Mouse (Mus musculus) brain, embryonic 14.5 days (tissue): ENCODE data around the gene Fam216a. TPM values are rescaled to one million over a fixed set of nuclear protein-coding genes. Genes with fewer than 3 reads are reported as not detected.

ENCODE experiments used
- DNase-seq: peaks from one replicate; pipeline ENCODE4 v3.0.0-alpha.2; 2011; ENCODE audit warnings: low read depth
- CTCF ChIP-seq: fragments of 200-500 bp; IDR thresholded peaks from 2 replicates; pipeline ENCODE4 v1.5.1; 2012; ENCODE audit warnings: inconsistent platforms, mild to moderate bottlenecking, moderate library complexity, borderline replicate concordance; ENCODE audit not compliant: insufficient read depth, insufficient read length; ENCODE audit errors: extremely low read depth
- POLR2A ChIP-seq: fragments of 200-500 bp; IDR thresholded peaks from 2 replicates; pipeline ENCODE4 v1.6.1; 2012; ENCODE audit warnings: mild to moderate bottlenecking, inconsistent platforms, borderline replicate concordance; ENCODE audit not compliant: poor library complexity, insufficient read depth, insufficient read length, severe bottlenecking; ENCODE audit errors: extremely low read depth
- polyA plus RNA-seq: library from polyadenylated mRNA; depleted of rRNA; stranded (reverse); fragments of >200 nt; gene quantifications from 2 replicates; pipeline ENCODE4 v1.2.3, GENCODE M21; 2012

Fam216a gene
- polyA plus RNA-seq, 1 experiment = 127 TPM

DNA sequence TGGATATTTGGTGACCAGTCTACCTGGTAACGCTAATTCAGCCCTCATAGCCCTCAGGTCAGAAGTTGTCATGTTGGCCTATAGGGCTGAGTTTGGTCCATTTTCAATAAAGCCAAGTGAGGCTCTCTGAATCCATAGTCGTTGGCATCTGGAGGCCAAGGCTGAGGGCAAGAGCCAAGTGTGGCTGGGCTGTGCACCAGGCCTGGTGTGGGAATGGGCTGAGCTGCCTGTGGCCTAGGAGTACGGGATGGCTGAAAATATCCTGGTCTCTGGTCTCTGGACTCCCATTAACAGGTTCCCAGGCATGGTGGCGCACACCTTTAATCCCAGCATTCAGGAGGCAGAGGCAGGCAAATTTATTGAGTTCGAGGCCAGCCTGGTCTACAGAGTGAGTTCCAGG lies 17.8 kb upstream of the Fam216a start:
- TF ChIP-seq CTCF = no peak
- no peak for TF ChIP-seq POLR2A
- DNase-seq = no peak

DNA sequence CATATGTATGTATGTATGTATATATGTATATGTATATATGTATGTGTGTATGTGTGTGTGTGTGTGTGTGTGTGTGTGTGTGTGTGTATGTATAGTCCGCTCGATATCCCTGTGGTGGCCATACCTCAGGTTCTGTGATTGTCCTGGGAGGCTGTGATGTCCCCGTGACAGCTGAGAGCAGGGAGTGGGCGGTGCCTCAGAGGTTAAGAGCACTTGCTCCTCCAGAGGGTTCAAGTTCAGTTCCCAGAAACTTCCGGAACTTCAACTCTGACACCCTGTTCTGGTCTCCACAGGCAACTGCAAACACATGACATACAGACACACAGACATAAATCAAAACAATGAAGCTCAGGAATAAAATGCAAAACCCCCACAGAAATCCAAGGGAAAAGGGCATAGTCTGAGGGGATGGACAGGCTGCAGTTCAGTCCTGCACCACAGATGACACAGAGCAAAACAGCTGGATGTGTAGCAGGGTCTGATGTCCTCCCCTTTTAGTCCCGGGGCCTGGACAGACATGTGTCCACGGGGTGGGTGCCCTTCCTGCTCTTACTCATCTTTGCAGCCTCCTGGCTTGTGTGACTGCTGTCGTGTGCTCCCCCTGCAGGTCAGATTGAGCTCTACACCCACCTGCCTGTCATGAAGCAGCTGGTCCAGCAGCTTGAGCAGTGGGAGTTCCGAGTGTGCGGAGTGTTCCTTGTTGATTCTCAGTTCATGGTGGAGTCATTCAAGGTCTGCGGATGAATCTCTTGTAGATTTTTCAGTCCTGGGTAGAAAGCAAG lies 7.4 kb upstream of the Fam216a start:
- TF ChIP-seq CTCF = peak; percentile 92
- no peak for TF ChIP-seq POLR2A
- DNase-seq = peak; percentile 86

DNA sequence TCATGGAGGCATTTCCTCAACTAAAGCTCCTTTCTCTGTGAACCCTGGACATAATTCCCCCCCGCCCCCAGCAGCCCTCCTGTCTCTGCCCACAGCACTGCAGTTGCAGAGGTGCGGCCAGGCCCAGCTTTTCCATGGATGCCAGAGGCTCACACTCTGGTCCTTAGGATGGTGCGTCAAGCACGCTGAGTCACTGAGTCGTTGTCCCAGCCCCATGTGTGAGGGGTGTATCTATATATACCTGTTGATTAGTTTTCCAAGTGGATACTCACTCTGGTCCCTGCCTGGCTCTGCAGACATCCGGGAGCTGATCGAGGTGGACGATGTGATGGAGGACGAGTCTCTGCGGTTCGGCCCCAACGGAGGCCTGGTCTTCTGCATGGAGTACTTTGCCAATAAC lies 6.0 kb upstream of the Fam216a start:
- TF ChIP-seq CTCF (no peak), POLR2A (no peak)

DNA sequence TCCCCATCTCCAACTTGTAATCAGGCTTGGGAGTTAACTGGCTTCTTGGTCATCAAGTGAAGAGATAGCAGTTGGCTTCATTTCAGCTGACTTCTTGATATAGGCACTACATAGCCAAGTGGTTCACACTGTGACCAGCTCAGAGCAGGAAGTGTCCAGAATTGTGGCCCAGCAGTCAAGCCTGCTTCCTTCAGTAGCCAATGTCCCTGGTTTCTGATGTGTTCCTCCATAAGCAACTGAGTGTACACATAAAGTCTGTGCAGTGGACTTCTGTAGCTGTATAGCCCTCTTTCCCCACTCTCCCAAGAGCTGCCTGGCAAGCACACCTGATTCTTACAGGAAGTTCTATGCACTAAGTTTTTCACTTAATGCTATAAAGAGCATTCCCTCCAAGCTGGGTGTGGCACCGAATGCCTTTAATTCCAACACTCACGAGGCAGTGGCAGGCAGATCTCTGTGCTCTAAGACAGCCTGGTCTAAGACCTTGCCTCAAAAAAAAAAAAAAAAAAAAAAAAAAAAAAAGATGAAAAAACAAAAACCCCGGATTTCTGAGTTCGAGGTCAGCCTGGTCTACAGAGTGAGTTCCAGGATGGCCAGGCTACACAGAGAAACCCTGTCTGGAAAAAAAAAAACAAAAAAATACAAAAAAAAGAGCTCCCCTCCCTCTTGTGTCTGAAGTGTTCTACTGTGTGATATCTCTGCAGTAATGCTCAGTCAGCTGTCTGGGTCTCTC lies 5.1 kb upstream of the Fam216a start:
- DNase-seq = no peak
- TF ChIP-seq POLR2A (no peak), CTCF (no peak)

More for the DNA sequence above, 6.0 kb upstream of the Fam216a start:
- no peak for DNase-seq

DNA sequence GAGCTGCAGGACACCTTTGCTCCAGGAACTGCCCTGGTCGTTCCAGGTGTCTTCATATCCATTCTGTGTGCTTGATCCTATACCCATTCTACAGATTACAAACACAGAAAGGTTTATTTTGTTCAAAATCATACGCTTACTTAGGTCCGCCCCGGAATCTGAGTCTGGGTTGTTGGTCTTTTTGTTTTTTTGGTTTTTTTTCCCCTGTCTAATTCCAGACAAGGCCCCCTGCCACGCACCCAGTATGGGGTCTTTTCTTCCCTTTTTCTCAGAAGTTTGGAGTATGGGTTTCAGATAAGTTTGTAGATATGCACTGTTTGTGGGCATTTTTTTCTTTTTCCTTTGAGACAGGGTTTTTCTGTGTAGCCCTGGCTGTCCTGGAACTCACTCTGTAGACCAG lies 714 bp upstream of the Fam216a start:
- DNase-seq = no peak
- TF ChIP-seq CTCF (no peak), POLR2A (no peak)

DNA sequence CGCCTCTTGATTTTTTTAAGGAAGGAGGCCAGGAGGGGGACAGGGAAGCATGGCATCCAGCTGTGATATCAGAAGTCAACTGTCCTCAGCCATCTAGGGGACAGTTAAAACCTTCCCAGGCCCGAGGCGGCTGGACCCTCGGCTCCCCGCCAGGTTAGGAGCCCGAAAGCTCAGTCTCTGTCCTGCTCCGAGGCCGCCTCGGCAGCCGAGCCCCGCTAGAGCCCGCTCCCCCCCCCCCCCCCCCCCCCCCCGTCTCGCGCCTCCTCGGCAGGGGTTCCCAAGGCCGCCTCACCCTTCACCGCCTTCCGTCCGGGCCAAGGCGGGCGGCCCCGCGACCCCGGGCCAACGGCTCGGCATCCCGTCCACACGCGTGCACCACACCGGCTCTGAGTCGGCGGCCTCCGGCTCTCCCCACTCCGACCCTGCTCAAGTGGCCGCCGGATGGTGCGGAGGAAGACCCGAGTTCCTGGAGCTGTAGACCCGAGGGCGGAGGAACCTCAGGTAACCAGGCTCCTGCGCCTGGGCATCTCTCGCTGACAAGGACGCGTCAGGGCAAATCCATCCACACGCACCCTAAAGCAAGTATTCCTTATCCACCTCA lies 473 bp downstream of the Fam216a start, which contains the start of gene Gpn3:
Gene Gpn3 (plus strand): TSS at position 286 of the 601 bp plus-strand sequence.
- TF ChIP-seq POLR2A = peak; percentile 38; the same call in 1 of the 2 replicates
- TF ChIP-seq CTCF = no peak
- DNase-seq = no peak

DNA sequence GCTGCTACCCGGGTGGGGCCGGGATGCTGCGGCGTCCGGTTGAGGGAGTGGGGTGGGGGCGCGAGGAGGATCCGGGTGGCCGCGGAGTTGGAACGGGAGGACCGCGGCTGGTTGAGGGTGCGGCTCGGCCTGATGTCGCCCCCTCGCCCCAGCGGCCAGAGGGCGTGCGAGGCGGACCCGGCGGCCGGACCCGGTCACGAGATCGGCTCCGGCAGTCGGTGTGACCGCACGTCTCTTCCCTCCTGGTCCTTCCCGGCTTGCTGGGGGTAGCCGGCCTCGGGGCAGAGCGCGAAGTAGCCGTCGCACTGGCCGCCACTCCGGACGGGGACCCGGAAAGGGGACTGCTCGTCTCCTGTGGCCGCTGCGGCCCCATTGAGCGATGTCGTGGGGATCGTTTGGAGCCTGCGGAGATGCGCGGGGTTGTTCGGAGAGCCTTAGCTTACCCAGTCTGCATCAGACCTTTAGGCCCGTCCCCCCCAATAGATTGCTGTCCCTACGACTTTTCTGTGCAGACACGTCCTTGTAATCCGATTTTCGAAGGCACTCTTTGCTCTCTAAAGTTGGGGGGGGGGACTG lies 17.6 kb downstream of the Fam216a start:
- TF ChIP-seq POLR2A (no peak), CTCF (no peak)
- DNase-seq = peak; percentile 21

DNA sequence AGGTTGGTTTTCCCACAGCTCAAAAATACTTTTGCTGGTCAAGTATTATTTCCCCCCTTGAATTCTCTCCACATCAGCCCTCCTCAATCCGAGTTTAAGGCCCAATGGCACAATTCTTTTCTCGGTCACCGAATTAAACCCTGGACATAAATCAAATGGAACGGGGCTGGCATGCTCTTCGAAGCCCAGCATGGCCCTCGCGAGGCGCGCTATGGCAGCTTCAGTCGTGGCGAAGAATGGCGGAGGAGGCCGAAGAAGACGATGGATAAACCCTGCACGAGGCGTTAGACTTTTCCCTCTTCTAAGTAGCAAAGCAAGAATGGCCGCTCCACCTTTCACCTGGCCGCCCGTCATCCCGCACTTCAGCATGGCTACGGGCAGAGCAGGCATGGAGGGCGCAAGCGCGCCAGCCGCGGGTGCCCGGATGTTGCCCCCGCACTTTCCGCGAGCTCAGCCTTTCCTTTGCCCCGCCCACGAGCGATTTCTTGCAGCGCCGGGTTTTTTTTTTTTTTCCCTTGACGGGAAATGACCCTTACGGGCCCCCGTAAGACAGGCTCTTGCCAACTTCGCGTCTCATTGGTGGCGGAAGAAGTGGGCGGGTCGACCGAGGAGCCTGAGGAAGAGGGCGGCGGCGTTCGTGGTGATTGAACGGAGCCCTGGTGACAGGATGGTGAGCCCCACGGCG lies 18.2 kb downstream of the Fam216a start, which contains the start of the genes Rad9b and Vps29:
Gene Rad9b (minus strand): TSS at position 427 of the 685 bp plus-strand sequence.
Gene Vps29 (plus strand): TSS at position 563 of the 685 bp plus-strand sequence.
- peak; percentile 100 for DNase-seq
- TF ChIP-seq POLR2A = peak; percentile 56; the same call in 1 of the 2 replicates
- no peak for TF ChIP-seq CTCF

DNA sequence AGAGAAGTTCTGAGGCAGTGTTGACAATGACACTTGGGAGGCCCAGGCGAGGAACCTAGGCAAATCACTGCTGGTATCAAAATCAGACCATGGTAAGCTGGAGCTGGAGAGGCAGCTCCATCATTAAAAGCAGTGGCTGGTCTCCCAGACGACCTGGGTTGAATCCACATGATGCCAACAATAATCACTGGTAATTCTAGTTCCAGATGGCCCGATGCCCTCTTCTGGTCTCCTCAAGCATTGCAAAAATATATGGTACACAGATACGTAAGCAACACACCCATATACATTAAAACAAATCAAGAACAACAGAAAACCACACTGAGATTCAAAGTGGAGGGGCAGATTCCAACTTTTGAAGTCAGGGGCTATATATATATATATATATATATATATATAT lies 26.4 kb downstream of the Fam216a start:
- no peak for TF ChIP-seq POLR2A
- TF ChIP-seq CTCF = no peak
- DNase-seq = no peak

DNA sequence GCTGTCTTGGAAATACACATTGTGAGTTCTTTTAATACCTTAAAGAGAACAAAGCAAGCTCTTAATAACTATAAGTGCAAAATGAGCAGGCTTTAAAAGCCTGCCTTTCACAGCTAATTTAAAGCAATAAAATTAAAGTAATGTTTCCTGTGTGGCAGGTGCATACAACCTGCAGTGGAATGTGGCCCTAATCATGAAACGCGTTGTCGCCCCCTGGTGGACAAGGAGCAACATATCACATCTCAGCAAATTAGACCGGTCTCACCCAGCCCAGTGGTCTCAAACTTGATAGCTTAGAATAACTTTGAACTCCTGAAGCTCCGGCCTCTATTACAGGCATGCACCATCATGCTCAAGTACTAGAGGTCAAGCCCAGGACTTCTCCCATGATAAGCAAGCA lies 27.9 kb downstream of the Fam216a start:
- peak; percentile 83 for DNase-seq
- no peak for TF ChIP-seq POLR2A
- TF ChIP-seq CTCF = peak; percentile 86
